Mouse (Mus musculus) olfactory bulb, adult 2 months (tissue): ENCODE results near the gene Ntng1. TPM values are rescaled to one million over a fixed set of nuclear protein-coding genes. Genes with fewer than 3 reads are reported as not detected.

Source experiments
- H3K27ac ChIP-seq: fragments of 200-500 bp; 2 replicates; pipeline ENCODE4 v1.5.1; 2012; ENCODE audit warnings: low read depth, low read length; ENCODE audit not compliant: insufficient read depth
- H3K4me1 ChIP-seq: fragments of 200-500 bp; 2 replicates; pipeline ENCODE4 v1.6.1; 2012; ENCODE audit warnings: low read length; ENCODE audit not compliant: control insufficient read depth, insufficient read depth
- H3K4me3 ChIP-seq: fragments of 200-500 bp; 2 replicates; pipeline ENCODE4 v1.5.1; 2012; ENCODE audit warnings: mild to moderate bottlenecking, low read depth, low read length, moderate library complexity; ENCODE audit not compliant: insufficient read depth
- CTCF ChIP-seq: fragments of 200-500 bp; IDR thresholded peaks from 2 replicates; pipeline ENCODE4 v1.5.1; 2012; ENCODE audit warnings: low read depth, mild to moderate bottlenecking, low read length, moderate library complexity; ENCODE audit not compliant: insufficient read depth
- POLR2A ChIP-seq: fragments of 200-500 bp; IDR thresholded peaks from 2 replicates; pipeline ENCODE4 v1.6.1; 2012; ENCODE audit warnings: mild to moderate bottlenecking, low read depth, low read length, moderate library complexity; ENCODE audit not compliant: insufficient read depth
- WGBS: fragments of 180-500 bp; shearing (Covaris S2); methylation state at CpG from one replicate; pipeline ENCODE4 v1.1.7; 2018; 5-methylcytosine and 5-hydroxymethylcytosine counted together
- polyA plus RNA-seq: library from polyadenylated mRNA; stranded (reverse); fragments of >200 nt; gene quantifications from 2 replicates; pipeline ENCODE4 v1.2.4, GENCODE M21; 2012; ENCODE audit warnings: low replicate concordance; ENCODE audit not compliant: missing spikeins, insufficient read depth, insufficient read length

Gene Ntng1
- polyA plus RNA-seq, 1 experiment = 57.8 TPM

DNA sequence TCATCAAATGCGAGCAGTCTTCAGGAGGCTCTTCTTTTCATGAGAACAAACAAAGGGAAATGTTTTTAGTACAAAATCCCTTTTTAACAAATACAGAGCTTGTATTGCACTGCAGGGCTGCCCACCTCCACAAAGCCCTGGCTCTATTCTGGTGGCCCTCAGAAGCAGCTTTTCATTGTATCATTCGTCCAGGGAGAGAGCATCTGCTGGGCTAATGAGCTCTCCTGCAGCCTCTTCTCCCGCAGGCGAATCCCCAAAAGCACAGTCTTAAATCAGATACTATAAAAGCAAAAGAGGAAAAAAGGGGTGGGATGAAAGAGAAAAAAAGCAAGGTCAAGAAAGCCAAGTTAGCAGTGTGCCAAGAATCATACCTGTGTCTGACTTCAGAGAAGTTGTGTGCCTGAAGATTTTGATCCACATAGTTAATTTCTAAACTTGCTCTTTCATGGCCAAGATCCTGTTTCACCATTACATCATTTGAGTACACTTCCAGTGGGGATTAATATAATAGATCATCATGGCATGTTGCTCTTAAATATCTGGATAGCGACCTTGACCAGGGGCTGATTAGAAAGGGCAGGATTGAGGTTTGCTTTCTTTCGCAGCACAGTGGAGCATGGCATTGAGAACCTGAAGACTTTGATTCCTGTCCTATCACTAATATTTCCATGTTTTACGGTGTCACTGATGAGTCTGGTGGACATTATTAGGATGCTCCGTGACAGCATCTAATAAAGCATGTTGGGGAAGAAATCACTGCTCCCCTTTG is 225.7 kb downstream of the Ntng1 start:
- H3K4me1 ChIP-seq = no peaks in the 10 kb centered on the region
- H3K4me3 ChIP-seq = no peak overlapping the region
- 74% methylated on average over 8 of the region's 8 CpGs for WGBS
- H3K27ac ChIP-seq = no peak overlapping the region
- TF ChIP-seq CTCF (no peak), POLR2A (no peak)

- no peaks in the 10 kb centered on the region for H3K4me1 ChIP-seq
- TF ChIP-seq POLR2A = no peak
- no peak for TF ChIP-seq CTCF
- WGBS = 92% methylated on average over 4 of the region's 4 CpGs
- H3K4me3 ChIP-seq = no peak overlapping the region
- H3K27ac ChIP-seq = no peak overlapping the region
Measured at GRCm38 (mm10) chr3:109917077-109917476, 226.7 kb downstream of the Ntng1 start.

DNA sequence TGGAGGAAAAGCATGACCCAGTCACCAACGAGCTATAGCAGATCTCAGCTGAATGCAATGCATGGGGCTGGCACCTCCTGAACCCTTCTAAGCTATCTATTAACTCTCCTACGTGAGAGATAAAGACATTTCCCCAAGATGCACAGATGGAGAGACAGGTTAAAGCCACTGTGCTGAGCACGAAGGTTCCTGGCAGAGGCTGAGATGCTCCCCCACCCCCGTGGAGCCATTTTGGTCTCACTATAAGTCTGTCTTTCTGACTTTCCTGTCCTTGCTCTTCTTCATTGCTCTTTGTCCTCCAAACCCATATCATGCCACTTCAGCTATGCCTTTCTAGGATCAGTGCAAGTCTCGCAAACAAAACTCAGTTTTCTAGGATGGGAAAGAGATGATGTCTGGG is 229.6 kb downstream of the Ntng1 start:
- Histone ChIP-seq H3K27ac (no peak overlapping the region), H3K4me1 (no peaks in the 10 kb centered on the region), H3K4me3 (no peak overlapping the region)
- 86% methylated on average over 5 of the region's 5 CpGs for WGBS
- TF ChIP-seq CTCF (no peak), POLR2A (no peak)

- Histone ChIP-seq H3K4me3 (no peak overlapping the region), H3K4me1 (no peaks in the 10 kb centered on the region), H3K27ac (no peak overlapping the region)
- WGBS = 82% methylated on average over 1 of the region's 1 CpGs
- TF ChIP-seq CTCF = no peak
- no peak for TF ChIP-seq POLR2A
Measured at GRCm38 (mm10) chr3:109890600-109890999, 253.2 kb downstream of the Ntng1 start.

DNA sequence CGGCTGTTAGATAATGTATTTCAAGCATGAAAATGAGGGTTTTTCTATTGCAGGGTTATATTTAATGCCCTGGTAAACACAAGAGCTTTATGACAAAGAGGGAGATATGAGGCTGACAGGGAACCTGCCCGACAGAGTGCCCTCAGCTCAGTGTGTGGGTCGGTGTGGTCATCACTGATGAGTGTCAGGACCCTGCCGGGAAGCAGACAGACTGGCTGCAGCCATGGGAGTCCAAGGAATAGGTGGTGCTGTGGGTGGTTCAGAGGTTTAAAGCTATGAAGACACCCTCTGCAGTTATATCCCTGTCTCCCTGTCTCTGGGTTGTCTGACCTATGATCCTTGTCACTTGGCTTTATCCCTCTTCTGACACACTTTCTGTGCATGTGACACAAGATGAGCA is 258.1 kb downstream of the Ntng1 start:
- Histone ChIP-seq H3K4me3 (no peak overlapping the region), H3K27ac (no peak overlapping the region), H3K4me1 (no peaks in the 10 kb centered on the region)
- TF ChIP-seq POLR2A (no peak), CTCF (no peak)
- WGBS = 92% methylated on average over 4 of the region's 4 CpGs

DNA sequence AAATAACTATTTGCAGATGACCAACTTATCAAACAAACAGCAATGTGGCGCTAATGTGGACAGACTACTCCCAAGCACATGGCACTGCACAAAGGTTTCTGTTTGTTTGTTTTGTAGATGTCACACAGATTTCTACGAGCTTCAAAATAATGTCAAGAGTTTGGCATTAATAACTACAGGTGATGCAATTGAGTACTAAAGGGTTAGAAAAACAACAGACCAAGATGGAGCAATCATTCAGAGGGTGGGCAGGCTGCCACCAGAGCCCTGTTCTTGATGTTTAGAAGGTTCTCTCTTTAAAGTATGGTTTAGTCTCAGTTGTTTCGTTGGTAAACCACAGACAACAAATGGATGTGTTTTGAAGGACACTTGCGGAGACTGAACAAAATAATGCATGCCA is 264.8 kb downstream of the Ntng1 start:
- Histone ChIP-seq H3K4me1 (no peaks in the 10 kb centered on the region), H3K4me3 (no peak overlapping the region), H3K27ac (no peak overlapping the region)
- 84% methylated on average over 4 of the region's 4 CpGs for WGBS
- TF ChIP-seq CTCF = no peak
- TF ChIP-seq POLR2A = no peak

- TF ChIP-seq POLR2A (no peak), CTCF (no peak)
- no peak overlapping the region for H3K27ac ChIP-seq
- WGBS = 95% methylated on average over 17 of the region's 17 CpGs
- no peak overlapping the region for H3K4me3 ChIP-seq
- H3K4me1 ChIP-seq = no peaks in the 10 kb centered on the region
Measured at GRCm38 (mm10) chr3:109871986-109872385, 271.8 kb downstream of the Ntng1 start.

DNA sequence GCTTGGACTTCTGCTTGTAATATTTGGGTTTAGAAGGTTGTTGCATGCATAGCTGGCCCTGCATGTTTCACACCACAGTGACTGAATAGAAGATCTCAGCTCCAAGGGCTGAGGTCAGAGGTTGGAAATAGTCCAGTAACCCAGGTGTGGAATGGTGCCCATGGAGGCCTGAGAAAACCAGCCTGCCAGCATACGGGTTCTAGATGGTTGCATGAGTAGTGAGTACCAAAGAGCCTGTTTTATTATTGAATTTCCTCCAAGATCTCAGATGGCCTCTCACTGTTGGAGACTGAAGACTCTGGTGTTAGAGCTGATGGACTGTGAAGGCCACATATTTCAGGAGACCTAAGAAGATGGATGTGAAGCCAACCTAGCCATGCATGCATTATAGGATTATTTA is 285.5 kb downstream of the Ntng1 start:
- TF ChIP-seq POLR2A (no peak), CTCF (no peak)
- WGBS = 80% methylated on average over 1 of the region's 1 CpGs
- Histone ChIP-seq H3K27ac (no peak overlapping the region), H3K4me1 (no peaks in the 10 kb centered on the region), H3K4me3 (no peak overlapping the region)

DNA sequence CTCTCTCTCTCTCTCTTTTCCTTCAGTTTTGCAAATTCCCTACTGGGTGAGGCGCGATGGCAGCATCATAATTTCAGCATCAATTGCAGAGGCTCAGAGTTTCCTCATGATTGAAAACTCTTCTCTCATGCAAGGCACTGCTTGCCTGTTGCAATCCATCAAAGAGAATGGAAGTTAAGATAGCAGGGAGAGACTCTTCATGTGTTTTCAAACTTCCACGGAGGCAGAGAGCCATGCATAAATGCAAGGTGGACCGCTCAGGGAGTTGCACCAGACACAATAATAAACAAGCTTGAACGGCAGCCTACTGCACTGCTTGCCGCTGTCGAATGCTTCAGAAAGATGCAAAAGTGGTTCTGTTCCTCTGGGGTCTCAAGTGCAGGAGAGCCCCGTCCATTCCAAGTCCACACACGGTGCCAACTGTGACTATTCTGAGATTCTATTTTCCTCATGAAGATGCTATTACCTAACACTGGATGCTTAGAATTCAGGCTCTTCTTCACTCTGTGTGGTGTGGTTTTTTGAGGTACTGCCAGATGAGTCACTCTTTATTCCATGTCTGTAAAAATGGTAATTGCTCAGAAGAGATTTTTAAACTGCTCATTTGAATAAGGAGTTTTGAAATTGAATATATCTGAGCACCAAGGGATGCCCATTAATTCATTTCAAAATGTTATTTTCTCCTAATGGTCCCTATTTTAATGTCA is 289.2 kb downstream of the Ntng1 start:
- 83% methylated on average over 9 of the region's 9 CpGs for WGBS
- no peaks in the 10 kb centered on the region for H3K4me1 ChIP-seq
- H3K4me3 ChIP-seq = no peak overlapping the region
- TF ChIP-seq POLR2A = no peak
- no peak for TF ChIP-seq CTCF
- H3K27ac ChIP-seq = no peak overlapping the region
